Mouse (Mus musculus): Measurements from ENCODE around the gene Mllt1. TPM values are rescaled to one million over a fixed set of nuclear protein-coding genes. Genes with fewer than 3 reads are reported as not detected.

Mllt1 gene
- total RNA-seq, 2 experiments from 2014 or later, result 81.0 to 87.5 TPM

DNA sequence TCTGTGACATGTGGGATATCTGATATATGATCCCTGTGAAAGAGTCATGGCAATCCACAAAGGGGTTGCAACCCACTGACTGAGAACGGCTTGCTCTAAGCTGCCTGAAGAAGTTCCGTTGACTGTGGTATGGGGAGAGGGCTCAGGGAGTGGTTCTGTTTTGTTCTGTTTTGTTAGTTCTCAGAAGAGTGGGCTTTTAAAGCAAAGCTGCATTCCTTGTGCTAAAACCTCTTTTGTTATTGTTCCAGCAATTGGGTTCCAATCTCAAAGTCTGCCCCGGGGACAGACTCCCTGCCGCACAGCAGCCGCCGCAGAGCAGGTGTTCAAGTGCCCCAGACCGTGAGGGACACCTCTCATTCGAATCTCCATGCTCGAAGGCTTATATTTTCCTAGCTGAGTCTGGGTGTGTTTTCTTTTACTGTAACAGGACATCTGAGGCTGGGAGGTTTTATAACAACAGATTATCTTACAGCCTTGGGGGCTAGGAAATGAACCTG, 65.7 kb downstream of the Mllt1 start:
- H3K27ac ChIP-seq, result no peak overlapping the region
- no peak for DNase-seq (ENCODE audit: low spot score in 2 of 2)
- no peak overlapping the region for H3K4me3 ChIP-seq
- TF ChIP-seq CTCF (conservative IDR thresholded peaks at IDR 0.05), result no peak

- no peak overlapping the region for H3K27ac ChIP-seq
- DNase-seq (ENCODE audit: low spot score in 2 of 2), result no peak
- no peak for TF ChIP-seq CTCF (conservative IDR thresholded peaks at IDR 0.05)
- H3K4me3 ChIP-seq, result no peak overlapping the region
Observed at GRCm38 (mm10) chr17:56866071-56866470, 69.1 kb downstream of the Mllt1 start.

DNA sequence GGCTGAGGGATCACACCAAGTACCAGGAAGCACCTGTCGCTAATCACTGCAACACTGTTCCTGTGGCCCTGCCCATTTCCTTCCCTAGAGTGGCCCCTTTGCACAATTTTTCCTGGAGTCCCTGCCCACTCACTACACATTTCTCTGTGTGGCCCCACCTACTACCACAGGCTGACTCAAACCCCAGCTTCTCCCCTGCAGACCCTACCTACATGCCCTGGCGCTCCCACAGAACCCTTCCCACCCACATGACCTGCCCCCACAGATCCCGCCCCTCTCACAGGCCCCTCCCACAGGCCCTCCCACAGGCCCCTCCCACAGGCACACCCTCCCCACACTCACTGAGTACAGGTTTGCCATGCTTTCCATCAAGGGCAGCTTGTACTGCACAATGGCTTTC, 74.0 kb downstream of the Mllt1 start:
- no peak for DNase-seq (ENCODE audit: low spot score in 2 of 2)
- Histone ChIP-seq H3K27ac (no peak overlapping the region), H3K4me3 (no peak overlapping the region)
- no peak for TF ChIP-seq CTCF (conservative IDR thresholded peaks at IDR 0.05)

GRCm38 (mm10) chr17:56858922-56859321, 76.3 kb downstream of the Mllt1 start:
- no peak for DNase-seq (ENCODE audit: low spot score in 2 of 2)
- H3K4me3 ChIP-seq, result no peak overlapping the region
- H3K27ac ChIP-seq, result no peak overlapping the region
- no peak for TF ChIP-seq CTCF (conservative IDR thresholded peaks at IDR 0.05)

- Histone ChIP-seq H3K27ac (no peak overlapping the region), H3K4me3 (no peak overlapping the region)
- peak; percentile 29 to 60 for DNase-seq (ENCODE audit: low spot score in 2 of 2)
- TF ChIP-seq CTCF (conservative IDR thresholded peaks at IDR 0.05), result peak; percentile 95
Observed at GRCm38 (mm10) chr17:56858216-56858615, 77.0 kb downstream of the Mllt1 start.

DNA sequence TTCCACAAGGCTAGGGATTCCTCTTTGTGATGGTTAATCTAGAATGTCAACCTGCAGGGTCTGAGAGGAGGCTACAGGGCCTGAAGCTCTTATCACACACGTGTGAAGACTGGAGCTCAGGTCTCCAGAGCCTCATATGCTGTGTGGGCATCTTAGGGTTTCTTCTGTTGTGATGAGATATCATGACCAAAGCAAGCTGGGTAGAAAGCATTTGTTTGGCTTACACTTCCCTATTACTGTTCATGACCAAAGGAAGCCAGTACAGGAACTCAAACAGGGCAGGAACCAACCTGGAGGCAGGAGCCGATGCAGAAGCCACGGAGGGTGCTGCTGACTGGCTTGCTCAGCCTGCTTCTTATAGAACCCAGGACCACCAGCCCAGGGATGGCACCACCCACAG, 79.8 kb downstream of the Mllt1 start:
- Histone ChIP-seq H3K4me3 (no peak overlapping the region), H3K27ac (no peak overlapping the region)
- TF ChIP-seq CTCF (conservative IDR thresholded peaks at IDR 0.05), result no peak
- DNase-seq (ENCODE audit: low spot score in 2 of 2), result no peak

- no peak for DNase-seq (ENCODE audit: low spot score in 2 of 2)
- Histone ChIP-seq H3K4me3 (no peak overlapping the region), H3K27ac (no peak overlapping the region)
- TF ChIP-seq CTCF (conservative IDR thresholded peaks at IDR 0.05), result no peak
Observed at GRCm38 (mm10) chr17:56851167-56851566, 84.0 kb downstream of the Mllt1 start.

DNA sequence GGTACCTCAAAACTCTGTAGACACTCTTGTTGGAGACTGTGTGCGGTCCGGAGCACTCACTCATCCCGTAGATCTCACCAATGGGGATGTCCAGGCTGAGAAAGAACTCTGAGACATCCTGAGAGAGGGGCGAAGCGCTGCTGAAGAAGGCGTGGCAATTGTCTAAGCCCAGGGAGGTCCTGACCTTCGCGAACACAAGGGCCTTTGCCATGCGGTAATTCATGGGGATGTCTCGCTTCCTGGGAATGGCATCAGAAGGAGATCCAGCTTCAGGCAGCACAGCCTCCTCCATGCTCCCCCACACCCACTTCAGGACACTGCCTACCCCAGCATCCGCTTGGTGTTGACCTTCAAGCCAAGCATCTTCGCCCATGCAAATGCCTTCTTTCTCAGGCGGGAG, 85.5 kb downstream of the Mllt1 start:
- no peak for TF ChIP-seq CTCF (conservative IDR thresholded peaks at IDR 0.05)
- Histone ChIP-seq H3K4me3 (no peak overlapping the region), H3K27ac (no peak overlapping the region)
- DNase-seq (ENCODE audit: low spot score in 2 of 2), result no peak

DNA sequence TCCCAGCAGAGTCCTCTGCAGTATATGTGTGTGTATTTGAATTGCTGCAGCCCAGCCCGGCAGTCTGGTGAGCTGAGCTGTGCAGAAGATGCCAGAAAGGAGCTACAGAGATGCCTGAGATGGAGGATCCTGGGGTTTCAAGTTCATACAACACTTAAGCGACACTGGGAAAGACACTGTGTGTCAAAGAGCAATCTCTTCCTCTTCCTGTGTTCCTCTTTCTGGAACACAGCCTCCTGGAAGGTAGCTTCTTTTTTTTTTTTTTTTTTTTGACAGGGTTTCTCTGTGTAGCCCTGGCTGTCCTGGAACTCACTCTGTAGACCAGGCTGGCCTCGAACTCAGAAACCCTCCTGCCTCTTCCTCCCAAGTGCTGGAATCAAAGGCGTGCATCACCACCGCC, 86.4 kb downstream of the Mllt1 start:
- no peak for DNase-seq (ENCODE audit: low spot score in 2 of 2)
- no peak for TF ChIP-seq CTCF (conservative IDR thresholded peaks at IDR 0.05)
- no peak overlapping the region for H3K4me3 ChIP-seq
- no peak overlapping the region for H3K27ac ChIP-seq

- DNase-seq (ENCODE audit: low spot score in 2 of 2), result no peak
Observed at GRCm38 (mm10) chr17:56843678-56844077, 91.5 kb downstream of the Mllt1 start.

More at GRCm38 (mm10) chr17:56843678-56844077, 91.5 kb downstream of the Mllt1 start:
- Histone ChIP-seq H3K27ac (no peak overlapping the region), H3K4me3 (no peak overlapping the region)
- TF ChIP-seq CTCF (conservative IDR thresholded peaks at IDR 0.05), result no peak

Other genes starting within 250 kb of the Mllt1 start
- gene Ndufa11, start 217.6 kb downstream of the Mllt1 start, total RNA-seq (2021), result 100 to 1,000 TPM; 196 to 229 TPM
- 10 to 100 TPM; 10.2 to 12.5 TPM for gene Vmac, start 217.4 kb downstream of the Mllt1 start, total RNA-seq (2021)
- gene Nrtn, start 177.9 kb downstream of the Mllt1 start, total RNA-seq (2021), result 1 to 10 TPM; 2.5 to 3.3 TPM
- 10 to 100 TPM; 73.9 to 74.4 TPM for gene Dus3l, start 170.7 kb downstream of the Mllt1 start, total RNA-seq (2021)
- 1 to 10 TPM in 1 of 2 experiments, under 1 TPM in 1; 0.79 to 1.9 TPM for gene Prr22, start 165.2 kb downstream of the Mllt1 start, total RNA-seq (2021)
- gene Rfx2, start 104.4 kb downstream of the Mllt1 start, total RNA-seq (2021), result 1 to 10 TPM; 5.4 to 6.4 TPM
- not detected for gene Acsbg2, start 61.0 kb downstream of the Mllt1 start, total RNA-seq (2021)
- under 1 TPM; 0.13 to 0.22 TPM for gene 1700061G19Rik, start 59.9 kb downstream of the Mllt1 start, total RNA-seq (2021)
- gene Acer1, start 46.7 kb upstream of the Mllt1 start, total RNA-seq (2021), result not detected
- 10 to 100 TPM; 70.3 to 71.1 TPM for gene Clpp, start 54.9 kb upstream of the Mllt1 start, total RNA-seq (2021)
- gene Alkbh7, start 61.9 kb upstream of the Mllt1 start, total RNA-seq (2021), result 10 to 100 TPM; 23.9 to 24.0 TPM
- not detected for gene Pspn, start 64.6 kb upstream of the Mllt1 start, total RNA-seq (2021)
- gene Gtf2f1, start 75.9 kb upstream of the Mllt1 start, total RNA-seq (2021), result 10 to 100 TPM; 61.2 to 63.2 TPM
- gene Gm17949, start 76.1 kb upstream of the Mllt1 start, total RNA-seq (2021), result under 1 TPM in 1 of 2 experiments, not detected in 1; 0.64 TPM
- 100 to 1,000 TPM; 115 to 120 TPM for gene Khsrp, start 96.1 kb upstream of the Mllt1 start, total RNA-seq (2021)
- not detected for gene Slc25a41, start 106.2 kb upstream of the Mllt1 start, total RNA-seq (2021)
- under 1 TPM in 1 of 2 experiments, not detected in 1; 0.64 TPM for gene Crb3, start 123.7 kb upstream of the Mllt1 start, total RNA-seq (2021)
- gene Slc25a23, start 124.4 kb upstream of the Mllt1 start, total RNA-seq (2021), result 100 to 1,000 TPM; 373 to 393 TPM
- gene Dennd1c, start 143.1 kb upstream of the Mllt1 start, total RNA-seq (2021), result 1 to 10 TPM; 1.4 to 2.0 TPM
- 100 to 1,000 TPM; 558 TPM for gene Tubb4a, start 152.4 kb upstream of the Mllt1 start, total RNA-seq (2021)
- gene Tnfsf9, start 169.9 kb upstream of the Mllt1 start, total RNA-seq (2021), result under 1 TPM; 0.37 to 0.38 TPM
- gene Cd70, start 214.4 kb upstream of the Mllt1 start, total RNA-seq (2021), result not detected

Measured in layer of hippocampus, adult 2 months (tissue).